Mouse (Mus musculus) G1E-ER4 (cell line): ENCODE measurements around the gene Dcst2. TPM values are rescaled to one million over a fixed set of nuclear protein-coding genes. Genes with fewer than 3 reads are reported as not detected.

ENCODE experiments used
- GATA1 ChIP-seq: IDR thresholded peaks from one replicate; pipeline ENCODE4 v1.8.0; 2012; ENCODE audit warnings: low read length, inconsistent platforms
- polyA plus RNA-seq: library from polyadenylated mRNA; stranded (reverse); fragments of >175 nt; gene quantifications from 2 replicates; pipeline ENCODE4 v1.2.3, GENCODE M21; 2012

The Dcst2 gene
- polyA plus RNA-seq, 1 experiment, result not detected

GRCm38 (mm10) chr3:89367338-89367737 is 5.6 kb downstream of the Dcst2 start:
- no peak for TF ChIP-seq GATA1

DNA sequence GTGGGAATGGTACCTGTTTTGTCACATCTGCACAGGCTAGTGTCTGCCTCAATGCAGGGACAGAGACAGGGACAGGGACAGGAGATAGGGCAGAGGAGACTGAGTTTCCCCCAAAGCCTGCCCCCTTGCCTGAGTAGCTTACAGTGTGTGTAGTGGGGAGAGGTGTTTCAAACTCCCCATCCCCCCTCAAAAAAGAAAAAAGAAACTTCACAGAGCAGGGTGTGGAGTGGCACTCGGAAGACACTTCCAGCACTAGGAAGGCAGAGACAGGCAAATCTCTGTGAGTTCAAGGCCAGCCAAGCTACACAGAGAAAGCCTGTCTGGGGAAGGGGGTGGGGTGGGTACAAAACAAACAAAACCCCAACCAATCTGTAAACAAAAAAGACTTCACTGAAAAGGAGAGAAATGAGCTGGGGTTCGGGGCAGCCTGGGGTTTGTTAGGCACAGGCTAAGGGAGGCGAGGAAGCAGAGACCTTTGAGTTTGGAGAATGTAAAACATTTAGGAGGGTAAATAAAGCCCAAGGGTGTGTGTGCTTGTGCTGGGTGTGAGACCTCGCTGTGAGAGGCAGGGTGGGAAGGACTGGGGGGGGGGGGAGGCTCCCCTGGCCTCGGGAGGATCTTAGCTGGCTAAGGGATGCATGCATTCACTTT is 11.9 kb downstream of the Dcst2 start:
- no peak for TF ChIP-seq GATA1

DNA sequence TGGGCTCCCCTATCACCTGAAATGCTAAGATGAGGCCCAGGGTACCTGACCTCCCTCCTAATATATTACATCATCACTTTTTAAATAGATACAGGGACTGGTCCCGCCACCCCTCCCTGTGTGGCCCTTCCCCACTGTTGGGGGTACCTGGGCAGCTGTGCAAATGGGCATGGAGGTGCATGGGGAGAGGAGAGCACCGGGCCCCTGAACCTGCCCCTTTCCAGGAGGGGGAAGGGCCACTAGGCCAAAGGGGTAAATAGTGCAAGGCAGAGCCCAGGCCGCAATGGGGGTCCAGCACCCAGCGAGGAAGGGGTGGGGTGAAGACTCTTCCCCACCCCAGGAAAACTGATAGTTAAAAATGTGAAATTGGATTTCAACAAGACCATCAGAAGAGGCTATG is 16.1 kb downstream of the Dcst2 start:
- no peak for TF ChIP-seq GATA1

GRCm38 (mm10) chr3:89378394-89379067 is 16.8 kb downstream of the Dcst2 start:
- no peak for TF ChIP-seq GATA1

DNA sequence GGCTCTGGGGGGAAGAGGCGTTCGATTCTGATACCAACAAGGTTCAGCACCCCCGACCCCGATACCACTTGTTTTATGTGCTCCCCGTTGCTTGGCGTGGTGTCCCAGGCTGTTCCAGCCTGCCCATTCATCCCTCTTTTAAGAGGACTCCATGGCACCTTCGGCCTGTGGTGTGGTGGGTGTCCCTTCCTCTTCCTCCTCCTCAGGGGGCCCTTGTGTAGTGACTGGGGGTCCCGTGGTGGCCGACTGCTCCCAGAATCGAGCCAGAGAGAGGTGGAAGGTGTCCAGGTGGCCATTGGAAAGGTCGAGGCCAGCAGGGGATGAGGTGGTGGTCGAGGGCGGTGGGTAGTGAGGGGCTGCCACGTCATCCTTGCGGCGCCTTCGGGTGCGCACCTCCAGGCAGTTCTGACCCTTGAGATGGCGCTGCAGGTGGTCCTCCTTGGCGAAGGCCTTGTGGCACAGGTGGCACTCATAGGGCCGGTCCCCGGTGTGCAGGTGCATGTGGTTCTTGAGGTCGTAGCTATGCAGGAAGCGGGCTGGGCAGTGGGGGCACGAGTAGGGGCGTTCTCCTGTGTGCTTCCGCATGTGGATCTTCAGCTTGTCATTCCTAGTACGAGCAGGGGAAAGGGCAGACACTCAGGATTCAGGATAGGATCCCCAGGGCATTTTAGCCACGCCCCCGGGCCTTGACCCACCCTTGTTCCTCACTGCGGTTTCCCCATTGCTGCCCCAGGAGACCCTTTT is 17.8 kb downstream of the Dcst2 start:
- no peak for TF ChIP-seq GATA1

- TF ChIP-seq GATA1, result no peak
Measured at GRCm38 (mm10) chr3:89380291-89380690, 18.5 kb downstream of the Dcst2 start.

GRCm38 (mm10) chr3:89380711-89381110 is 18.9 kb downstream of the Dcst2 start:
- no peak for TF ChIP-seq GATA1

DNA sequence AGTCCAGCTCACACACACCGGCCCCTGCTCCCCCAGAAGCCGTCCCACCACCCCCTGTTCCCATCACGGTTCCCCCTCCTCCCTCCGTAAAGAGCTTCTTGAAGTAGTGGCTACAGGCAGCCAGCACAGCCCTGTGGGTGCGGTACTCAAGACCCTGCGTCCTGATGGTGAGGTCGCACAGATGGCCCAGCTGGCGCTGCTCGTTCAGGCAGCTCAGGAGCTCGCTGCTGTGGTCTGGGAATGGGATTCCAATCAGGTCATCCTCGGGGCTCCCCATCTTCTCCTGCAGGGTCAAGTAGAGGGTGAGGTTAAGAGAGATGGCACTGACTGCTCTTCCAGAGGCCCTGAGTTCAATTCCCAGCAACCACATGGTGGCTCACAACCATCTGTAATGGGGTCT is 19.5 kb downstream of the Dcst2 start:
- no peak for TF ChIP-seq GATA1

- no peak for TF ChIP-seq GATA1
Measured at GRCm38 (mm10) chr3:89382033-89382882, 20.5 kb downstream of the Dcst2 start.

DNA sequence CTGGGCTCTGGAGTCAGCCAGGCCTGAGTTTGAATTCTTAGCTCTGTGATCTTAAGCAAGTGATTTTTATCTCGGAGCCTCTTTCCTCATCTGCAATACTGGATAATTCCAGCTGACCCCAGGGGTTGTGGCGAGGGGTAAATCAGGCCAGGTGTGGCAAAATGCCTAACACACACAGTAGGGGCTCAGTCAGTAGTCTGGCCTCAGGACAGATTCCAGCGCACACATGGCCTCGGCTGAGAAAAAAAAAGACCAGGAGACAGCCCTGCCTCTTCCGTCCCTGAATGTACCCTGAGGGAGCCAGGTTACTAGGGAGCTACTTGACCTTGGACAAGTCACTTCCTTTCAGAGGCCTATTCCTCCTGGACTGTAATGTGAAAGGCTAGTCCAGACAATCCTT is 21.2 kb downstream of the Dcst2 start:
- TF ChIP-seq GATA1, result no peak

DNA sequence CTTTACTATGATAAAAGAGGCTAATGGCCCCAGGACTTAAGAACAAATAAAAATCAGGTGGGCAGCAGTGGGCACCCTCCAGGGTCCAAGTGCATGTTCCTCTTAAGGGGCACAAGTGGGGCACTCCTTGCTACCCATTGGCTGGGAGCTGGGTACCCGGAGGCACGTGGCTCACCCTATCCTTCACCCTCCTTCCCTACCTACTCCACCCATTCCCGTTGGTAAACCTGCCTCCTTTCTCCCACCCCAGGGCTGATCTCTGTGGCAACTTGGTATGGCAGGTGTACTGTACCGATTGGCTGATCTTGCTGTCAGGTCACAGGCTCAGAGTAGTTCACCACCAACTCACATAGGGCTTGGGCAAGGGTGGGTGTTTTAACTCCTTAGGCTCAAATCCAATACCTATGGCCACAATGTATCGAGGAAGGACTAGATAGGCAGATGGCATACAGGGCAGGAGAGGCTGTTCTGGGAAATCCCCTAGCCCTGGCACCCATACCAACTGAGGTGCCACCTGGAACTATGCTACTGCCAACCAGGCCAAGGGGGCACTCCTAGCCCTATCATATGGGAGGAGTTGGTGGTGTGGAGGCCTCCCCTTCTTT is 22.0 kb downstream of the Dcst2 start:
- no peak for TF ChIP-seq GATA1

GRCm38 (mm10) chr3:89384331-89385076 is 22.7 kb downstream of the Dcst2 start:
- TF ChIP-seq GATA1, result no peak

GRCm38 (mm10) chr3:89385451-89385850 is 23.7 kb downstream of the Dcst2 start:
- TF ChIP-seq GATA1, result no peak

- TF ChIP-seq GATA1, result no peak
Measured at GRCm38 (mm10) chr3:89386438-89387420, 25.0 kb downstream of the Dcst2 start.
